Mouse (Mus musculus) macrophage (primary cell): ENCODE results near the gene Map3k5. TPM values are rescaled to one million over a fixed set of nuclear protein-coding genes. Genes with fewer than 3 reads are reported as not detected.
A peak's percentile ranks its signal among the peaks of the same experiment; 100 is the strongest.

Experiments used
- H3K27ac ChIP-seq: fragments of 350-480 bp; formaldehyde crosslinking; 2 replicates; pipeline ENCODE4 v1.9.0; 2021
- H3K36me3 ChIP-seq: fragments of 350-480 bp; formaldehyde crosslinking; 2 replicates; pipeline ENCODE4 v1.9.0; 2021; ENCODE audit errors: inconsistent target
- H3K4me3 ChIP-seq: fragments of 350-480 bp; formaldehyde crosslinking; 2 replicates; pipeline ENCODE4 v1.9.0; 2021; ENCODE audit errors: inconsistent target
- H3K79me2 ChIP-seq: fragments of 350-480 bp; formaldehyde crosslinking; 2 replicates; pipeline ENCODE4 v1.9.0; 2021; ENCODE audit errors: inconsistent target
- WGBS: methylation state at CpG from one replicate; pipeline ENCODE4 v1.1.7; 2026; ENCODE audit warnings: inconsistent platforms; ENCODE audit not compliant: missing documents; 5-methylcytosine and 5-hydroxymethylcytosine counted together
- polyA plus RNA-seq: library from polyadenylated mRNA; stranded (reverse); fragments of 250-400 nt; gene quantifications from 3 replicates; pipeline ENCODE4 v1.2.4, GENCODE M21; 2018; ENCODE audit warnings: inconsistent platforms

Gene Map3k5
- polyA plus RNA-seq, 1 experiment from 2014 or later, result 3.9 TPM

GRCm38 (mm10) chr10:20021670-20022468, 87.6 kb downstream of the Map3k5 start:
- Histone ChIP-seq H3K36me3 (no peaks in the 10 kb centered on the region), H3K4me3 (no peak overlapping the region), H3K27ac (no peak overlapping the region), H3K79me2 (no peaks in the 10 kb centered on the region)
- 91% methylated on average over 12 of the region's 15 CpGs for WGBS

- Histone ChIP-seq H3K36me3 (no peaks in the 10 kb centered on the region), H3K27ac (no peak overlapping the region), H3K79me2 (no peaks in the 10 kb centered on the region), H3K4me3 (no peak overlapping the region)
- WGBS, result 93% methylated on average over 10 of the region's 10 CpGs
These were observed 88.5 kb downstream of the Map3k5 start for GRCm38 (mm10) chr10:20022608-20023340.

GRCm38 (mm10) chr10:20023524-20023923, 89.3 kb downstream of the Map3k5 start:
- Histone ChIP-seq H3K4me3 (no peak overlapping the region), H3K79me2 (no peaks in the 10 kb centered on the region), H3K36me3 (no peaks in the 10 kb centered on the region), H3K27ac (no peak overlapping the region)
- 95% methylated on average over 10 of the region's 10 CpGs for WGBS

- Histone ChIP-seq H3K79me2 (no peaks in the 10 kb centered on the region), H3K27ac (no peak overlapping the region), H3K4me3 (no peak overlapping the region), H3K36me3 (no peaks in the 10 kb centered on the region; the same call in 1 of the 2 replicates)
- 96% methylated on average over 10 of the region's 10 CpGs for WGBS
These were observed 90.6 kb downstream of the Map3k5 start for GRCm38 (mm10) chr10:20024891-20025290.

GRCm38 (mm10) chr10:20025781-20026520, 91.7 kb downstream of the Map3k5 start:
- no peak overlapping the region for H3K4me3 ChIP-seq
- H3K36me3 ChIP-seq, result no peaks in the 10 kb centered on the region; the same call in 1 of the 2 replicates
- H3K79me2 ChIP-seq, result no peaks in the 10 kb centered on the region
- no peak overlapping the region for H3K27ac ChIP-seq
- WGBS, result 93% methylated on average over 12 of the region's 12 CpGs

- WGBS, result 91% methylated on average over 1 of the region's 1 CpGs
- no peaks in the 10 kb centered on the region for H3K79me2 ChIP-seq
- no peak overlapping the region for H3K4me3 ChIP-seq
- H3K27ac ChIP-seq, result no peak overlapping the region
- no peaks in the 10 kb centered on the region; the same call in 1 of the 2 replicates for H3K36me3 ChIP-seq
These were observed 96.4 kb downstream of the Map3k5 start for GRCm38 (mm10) chr10:20030703-20031102.

GRCm38 (mm10) chr10:20031936-20032335, 97.7 kb downstream of the Map3k5 start:
- H3K27ac ChIP-seq, result no peak overlapping the region
- no peak overlapping the region for H3K4me3 ChIP-seq
- WGBS, result 94% methylated on average over 2 of the region's 2 CpGs
- H3K36me3 ChIP-seq, result no peaks in the 10 kb centered on the region; the same call in 1 of the 2 replicates
- H3K79me2 ChIP-seq, result no peaks in the 10 kb centered on the region

GRCm38 (mm10) chr10:20036375-20036774, 102.1 kb downstream of the Map3k5 start:
- no peak overlapping the region for H3K4me3 ChIP-seq
- no peaks in the 10 kb centered on the region for H3K36me3 ChIP-seq
- peak overlapping the region; percentile 57 for H3K27ac ChIP-seq
- no peaks in the 10 kb centered on the region for H3K79me2 ChIP-seq
- 34% methylated on average over 2 of the region's 2 CpGs for WGBS

GRCm38 (mm10) chr10:20036846-20037245, 102.6 kb downstream of the Map3k5 start:
- Histone ChIP-seq H3K4me3 (no peak overlapping the region), H3K79me2 (no peaks in the 10 kb centered on the region), H3K36me3 (no peaks in the 10 kb centered on the region), H3K27ac (peak overlapping the region; percentile 57)
- WGBS, result 5% methylated on average over 7 of the region's 7 CpGs

GRCm38 (mm10) chr10:20039531-20039930, 105.3 kb downstream of the Map3k5 start:
- 91% methylated on average over 3 of the region's 3 CpGs for WGBS
- H3K4me3 ChIP-seq, result no peak overlapping the region
- H3K27ac ChIP-seq, result no peak overlapping the region
- no peaks in the 10 kb centered on the region for H3K79me2 ChIP-seq
- no peaks in the 10 kb centered on the region for H3K36me3 ChIP-seq

GRCm38 (mm10) chr10:20040116-20040515, 105.8 kb downstream of the Map3k5 start:
- Histone ChIP-seq H3K27ac (no peak overlapping the region), H3K4me3 (no peak overlapping the region), H3K79me2 (no peaks in the 10 kb centered on the region), H3K36me3 (no peaks in the 10 kb centered on the region)
- WGBS, result 58% methylated on average over 7 of the region's 7 CpGs

- no peaks in the 10 kb centered on the region for H3K79me2 ChIP-seq
- no peak overlapping the region for H3K4me3 ChIP-seq
- 22% methylated on average over 4 of the region's 4 CpGs for WGBS
- H3K36me3 ChIP-seq, result no peaks in the 10 kb centered on the region
- H3K27ac ChIP-seq, result no peak overlapping the region
These were observed 106.4 kb downstream of the Map3k5 start for GRCm38 (mm10) chr10:20040677-20041076.

- Histone ChIP-seq H3K27ac (no peak overlapping the region), H3K79me2 (no peaks in the 10 kb centered on the region), H3K36me3 (no peaks in the 10 kb centered on the region), H3K4me3 (no peak overlapping the region)
- WGBS, result 100% methylated on average over 8 of the region's 8 CpGs
These were observed 107.8 kb downstream of the Map3k5 start for GRCm38 (mm10) chr10:20042081-20042480.

GRCm38 (mm10) chr10:20044051-20044450, 109.8 kb downstream of the Map3k5 start:
- no peak overlapping the region for H3K27ac ChIP-seq
- H3K4me3 ChIP-seq, result no peak overlapping the region
- 88% methylated on average over 2 of the region's 2 CpGs for WGBS
- no peaks in the 10 kb centered on the region for H3K36me3 ChIP-seq
- no peaks in the 10 kb centered on the region for H3K79me2 ChIP-seq
